Mouse (Mus musculus) gastrocnemius, postnatal 25 days (tissue): Measurements from ENCODE around the gene Nmd3. TPM values are rescaled to one million over a fixed set of nuclear protein-coding genes. Genes with fewer than 3 reads are reported as not detected.

Experiments
- DNase-seq: peaks from one replicate; pipeline ENCODE4 v3.0.0; 2022
- total RNA-seq, 2 experiments: library from RNA; stranded (reverse); gene quantifications; 1 replicate in 1 of 2; 2 replicates in 1 of 2; pipeline ENCODE4 v1.2.3; 2021

Nmd3 gene
- total RNA-seq, 2 experiments from 2014 or later: 24.2 to 34.7 TPM

GRCm38 (mm10) chr3:69763630-69764565 lies 42.1 kb downstream of the Nmd3 start:
- DNase-seq: no peak

GRCm38 (mm10) chr3:69765206-69765605 lies 43.4 kb downstream of the Nmd3 start:
- DNase-seq: no peak

GRCm38 (mm10) chr3:69769150-69769549 lies 47.4 kb downstream of the Nmd3 start:
- no peak for DNase-seq

GRCm38 (mm10) chr3:69773356-69773755 lies 51.6 kb downstream of the Nmd3 start:
- DNase-seq: no peak

GRCm38 (mm10) chr3:69779246-69779796 lies 57.5 kb downstream of the Nmd3 start:
- DNase-seq: no peak

- DNase-seq: no peak
Measured at GRCm38 (mm10) chr3:69792823-69793417, 71.1 kb downstream of the Nmd3 start.

GRCm38 (mm10) chr3:69797533-69797932 lies 75.7 kb downstream of the Nmd3 start:
- no peak for DNase-seq

- no peak for DNase-seq
Measured at GRCm38 (mm10) chr3:69797969-69798368, 76.2 kb downstream of the Nmd3 start.

- DNase-seq: no peak
Measured at GRCm38 (mm10) chr3:69799096-69799495, 77.3 kb downstream of the Nmd3 start.

- no peak for DNase-seq
Measured at GRCm38 (mm10) chr3:69800829-69801384, 79.1 kb downstream of the Nmd3 start.

GRCm38 (mm10) chr3:69803137-69803536 lies 81.4 kb downstream of the Nmd3 start:
- no peak for DNase-seq

Other genes with a start within 250 kb of the Nmd3 start
- gene B3galnt1, start 123.0 kb upstream of the Nmd3 start, total RNA-seq: 1 to 10 TPM; 2.2 to 3.0 TPM
- not detected for gene Sptssb, start 138.0 kb downstream of the Nmd3 start, total RNA-seq